Comparison of ENCODE assay signal across 8 mouse cellular contexts in the genomic region with DNA sequence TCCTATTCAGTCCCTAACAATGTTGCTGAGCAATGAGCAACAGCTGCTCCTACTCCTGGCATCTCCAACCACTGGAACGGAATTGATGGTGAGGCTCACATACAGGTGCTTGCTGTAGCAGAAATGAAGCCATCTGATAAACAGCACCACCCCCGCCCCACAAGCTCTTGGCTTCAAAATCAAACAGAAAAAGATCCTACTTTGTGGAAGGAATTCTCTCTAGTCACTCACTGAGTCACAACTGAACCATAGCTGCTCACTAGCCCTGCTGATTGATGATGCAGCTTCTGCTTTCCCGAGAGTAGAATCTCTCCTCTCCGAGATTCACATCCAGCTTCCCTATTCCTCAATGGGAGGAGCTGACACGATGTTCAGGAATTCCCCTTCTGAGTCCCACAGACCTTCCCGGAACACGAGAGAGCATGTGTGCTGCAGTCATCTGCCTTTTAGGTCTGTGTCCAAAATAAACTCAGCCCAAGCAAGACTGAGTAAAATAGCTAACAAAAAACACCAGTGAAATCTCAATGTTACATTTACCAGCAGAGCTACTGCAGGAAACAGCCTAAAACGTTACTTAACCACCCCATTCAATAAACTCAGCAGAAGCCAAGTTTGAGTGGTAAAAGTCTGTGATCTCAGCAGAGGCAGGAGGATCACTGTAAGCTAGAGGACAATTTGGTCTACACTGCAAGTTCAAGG. TPM values are rescaled to one million over a fixed set of nuclear protein-coding genes. Genes with fewer than 3 reads are reported as not detected.
DNase-seq lines count a peak whose midpoint lies in the region; ATAC-seq lines count a peak whose summit lies in the region.

No protein-coding gene starts in this region.

- H3K9ac ChIP-seq in neural tube, embryonic 11.5 days (ENCODE audit: low read length) = no peak overlapping the region; the same call in 1 of the 2 replicates
- H3K9ac ChIP-seq in intestine, embryonic 14.5 days (ENCODE audit: low read length) = no peak overlapping the region

- H3K36me3 ChIP-seq in neural tube, embryonic 11.5 days (ENCODE audit: control insufficient read depth, insufficient read depth, low read length) = no peaks in the 10 kb centered on the region
- no peaks in the 10 kb centered on the region for H3K36me3 ChIP-seq in forebrain, embryonic 10.5 days (replicated peaks)
- H3K36me3 ChIP-seq in intestine, embryonic 14.5 days (ENCODE audit: control insufficient read depth, insufficient read depth, low read length) = no peaks in the 10 kb centered on the region

- no peak for DNase-seq in neural tube, embryonic 11.5 days (ENCODE audit: low spot score)
- DNase-seq in neural tube, embryonic 10.5 days (ENCODE audit: extremely low spot score, low spot score) = no peak
- DNase-seq in forebrain, embryonic 10.5 days (ENCODE audit: extremely low spot score, low spot score) = no peak
- no peak for DNase-seq in intestine, embryonic 14.5 days (ENCODE audit: low spot score)
- DNase-seq in cerebellum, postnatal 4 days (ENCODE audit: low spot score in 2 of 2) = no peak
- no peak for DNase-seq in gastrocnemius, postnatal 10 days

- H3K9me3 ChIP-seq in neural tube, embryonic 11.5 days (ENCODE audit: control insufficient read depth, low read length) = no peaks in the 10 kb centered on the region
- no peaks in the 10 kb centered on the region for H3K9me3 ChIP-seq in forebrain, embryonic 10.5 days
- no peaks in the 10 kb centered on the region for H3K9me3 ChIP-seq in intestine, embryonic 14.5 days (ENCODE audit: control insufficient read depth, low read length)

- peak overlapping the region; percentile 84 for H3K4me2 ChIP-seq in neural tube, embryonic 11.5 days (ENCODE audit: low read depth)
- H3K4me2 ChIP-seq in intestine, embryonic 14.5 days (ENCODE audit: low read length) = peak overlapping the region; percentile 98

- H3K27me3 ChIP-seq in neural tube, embryonic 11.5 days (ENCODE audit: control insufficient read depth, insufficient read depth, low read length) = peaks cover 17% of the 10 kb centered on the region
- H3K27me3 ChIP-seq in forebrain, embryonic 10.5 days (ENCODE audit: poor library complexity, severe bottlenecking) = peaks cover 31% of the 10 kb centered on the region
- H3K27me3 ChIP-seq in intestine, embryonic 14.5 days (replicated peaks; ENCODE audit: control insufficient read depth, insufficient read depth, low read length) = peaks cover 17% of the 10 kb centered on the region

- H3K4me3 ChIP-seq in neural tube, embryonic 11.5 days (ENCODE audit: low read depth, low read length) = no peak overlapping the region
- peak overlapping the region; percentile 99 for H3K4me3 ChIP-seq in forebrain, embryonic 10.5 days
- H3K4me3 ChIP-seq in intestine, embryonic 14.5 days (ENCODE audit: low read depth, low read length) = no peak overlapping the region

- no peak overlapping the region for H3K27ac ChIP-seq in neural tube, embryonic 11.5 days (ENCODE audit: low read depth, low read length)
- H3K27ac ChIP-seq in forebrain, embryonic 10.5 days = peak overlapping the region; percentile 13; the same call in 1 of the 2 replicates
- no peak overlapping the region for H3K27ac ChIP-seq in intestine, embryonic 14.5 days (ENCODE audit: low read depth)

- peaks cover 10% of the 10 kb centered on the region; the same call in 1 of the 2 replicates for H3K4me1 ChIP-seq in neural tube, embryonic 11.5 days (ENCODE audit: control insufficient read depth, insufficient read depth, low read length)
- peaks cover 57% of the 10 kb centered on the region for H3K4me1 ChIP-seq in forebrain, embryonic 10.5 days
- H3K4me1 ChIP-seq in intestine, embryonic 14.5 days (replicated peaks; ENCODE audit: control insufficient read depth, insufficient read depth, low read length) = peaks cover 17% of the 10 kb centered on the region; the same call in 1 of the 2 replicates

- 44% methylated on average over 8 of the region's 8 CpGs for WGBS in neural tube, embryonic 11.5 days
- 60% methylated on average over 8 of the region's 8 CpGs for WGBS in forebrain, embryonic 10.5 days
- 30% methylated on average over 8 of the region's 8 CpGs for WGBS in intestine, embryonic 14.5 days

- no peak for ATAC-seq in neural tube, embryonic 11.5 days (ENCODE audit: insufficient read depth, low FRiP score, low TSS enrichment)
- no peak for ATAC-seq in intestine, embryonic 14.5 days (replicated peaks; ENCODE audit: low FRiP score, low TSS enrichment, low read depth)
- ATAC-seq in monocyte, adult 5-6 weeks (replicated peaks; ENCODE audit: insufficient number of reproducible peaks, low FRiP score, low TSS enrichment, poor library complexity, severe bottlenecking) = peak; percentile 33; the same call in 1 of the 2 replicates
- no peak for ATAC-seq in CD4-positive, CD25-positive, alpha-beta regulatory T cell, adult 4 months

RNA-seq across cellular contexts. Expression of a gene that starts 0.7 kb away (rescaled TPM):
- polyA plus RNA-seq in neural tube, embryonic 11.5 days (2014; fragmentation: Nextera tagmentation; extraction: Ambion mirVana) = 0.08 TPM in 1 of 2 replicates, not detected in the other
- polyA plus RNA-seq in forebrain, embryonic 10.5 days (2016; fragmentation: Nextera tagmentation; extraction: Ambion mirVana) = 0.05 TPM in 1 of 2 replicates, not detected in the other
- not detected in 2 replicates for polyA plus RNA-seq in intestine, embryonic 14.5 days (2014; fragmentation: Nextera tagmentation; extraction: Ambion mirVana)
- 0.49 TPM in 1 of 3 replicates, not detected in the others for total RNA-seq in monocyte, adult 5-6 weeks (2017)
- total RNA-seq in gastrocnemius, postnatal 10 days (2021) = under 1 TPM in 1 of 2 experiments, not detected in 1; 0.18 TPM
- not detected for polyA plus RNA-seq in CD4-positive, CD25-positive, alpha-beta regulatory T cell, adult 4 months (2017; shearing (Covaris generic))

RNA-seq across cellular contexts. Expression of a gene that starts 3.7 kb away (rescaled TPM):
- polyA plus RNA-seq in neural tube, embryonic 11.5 days (2014; fragmentation: Nextera tagmentation; extraction: Ambion mirVana) = 18.2 and 21.6 TPM in 2 replicates
- 29.2 and 29.4 TPM in 2 replicates for polyA plus RNA-seq in forebrain, embryonic 10.5 days (2016; fragmentation: Nextera tagmentation; extraction: Ambion mirVana)
- 17.6 and 20.6 TPM in 2 replicates for polyA plus RNA-seq in intestine, embryonic 14.5 days (2014; fragmentation: Nextera tagmentation; extraction: Ambion mirVana)
- 5.1 to 17.3 TPM (median 9.7 TPM) in 3 replicates for total RNA-seq in monocyte, adult 5-6 weeks (2017)
- 10 to 100 TPM; 23.3 to 31.9 TPM for total RNA-seq in gastrocnemius, postnatal 10 days (2021)
- polyA plus RNA-seq in CD4-positive, CD25-positive, alpha-beta regulatory T cell, adult 4 months (2017; shearing (Covaris generic)) = 10 to 100 TPM; 31.4 to 39.1 TPM

RNA-seq across cellular contexts. Expression of a gene that starts 47.6 kb away (rescaled TPM):
- polyA plus RNA-seq in neural tube, embryonic 11.5 days (2014; fragmentation: Nextera tagmentation; extraction: Ambion mirVana) = 47.3 and 51.1 TPM in 2 replicates
- 39.5 and 41.3 TPM in 2 replicates for polyA plus RNA-seq in forebrain, embryonic 10.5 days (2016; fragmentation: Nextera tagmentation; extraction: Ambion mirVana)
- 38.5 and 40.1 TPM in 2 replicates for polyA plus RNA-seq in intestine, embryonic 14.5 days (2014; fragmentation: Nextera tagmentation; extraction: Ambion mirVana)
- total RNA-seq in monocyte, adult 5-6 weeks (2017) = 12.8 to 20.7 TPM (median 13.0 TPM) in 3 replicates
- 10 to 100 TPM; 11.1 to 15.7 TPM for total RNA-seq in gastrocnemius, postnatal 10 days (2021)
- polyA plus RNA-seq in CD4-positive, CD25-positive, alpha-beta regulatory T cell, adult 4 months (2017; shearing (Covaris generic)) = 10 to 100 TPM; 52.3 to 82.7 TPM

RNA-seq across cellular contexts. Expression of a gene that starts 56.9 kb away (rescaled TPM):
- not detected in 2 replicates for polyA plus RNA-seq in neural tube, embryonic 11.5 days (2014; fragmentation: Nextera tagmentation; extraction: Ambion mirVana)
- not detected in 2 replicates for polyA plus RNA-seq in forebrain, embryonic 10.5 days (2016; fragmentation: Nextera tagmentation; extraction: Ambion mirVana)
- not detected in 2 replicates for polyA plus RNA-seq in intestine, embryonic 14.5 days (2014; fragmentation: Nextera tagmentation; extraction: Ambion mirVana)
- not detected in 3 replicates for total RNA-seq in monocyte, adult 5-6 weeks (2017)
- not detected for total RNA-seq in gastrocnemius, postnatal 10 days (2021)
- not detected for polyA plus RNA-seq in CD4-positive, CD25-positive, alpha-beta regulatory T cell, adult 4 months (2017; shearing (Covaris generic))
